Mouse (Mus musculus): Measurements from ENCODE around the gene Xrcc3. TPM values are rescaled to one million over a fixed set of nuclear protein-coding genes. Genes with fewer than 3 reads are reported as not detected.

The Xrcc3 gene
- polyA plus RNA-seq, 1 experiment from 2014 or later, result 6.3 TPM

- H3K9ac ChIP-seq (ENCODE audit: low read depth, low read length), result no peak overlapping the region
- H3K4me3 ChIP-seq (replicated peaks; ENCODE audit: low read depth, low read length), result no peak overlapping the region
- no peak for TF ChIP-seq CTCF (IDR thresholded peaks at IDR 0.05; ENCODE audit: low read depth)
- H3K4me2 ChIP-seq (ENCODE audit: low read length), result no peak overlapping the region
- H3K36me3 ChIP-seq (ENCODE audit: insufficient read depth, low read length), result peaks cover 50% of the 10 kb centered on the region
- no peaks in the 10 kb centered on the region for H3K4me1 ChIP-seq (replicated peaks; ENCODE audit: insufficient read depth, low read length)
- H3K27me3 ChIP-seq (ENCODE audit: insufficient read depth, low read length), result no peaks in the 10 kb centered on the region
- H3K27ac ChIP-seq, result no peak overlapping the region
- ATAC-seq (replicated peaks; ENCODE audit: low FRiP score, low read depth), result no peak
- WGBS, result 91% methylated on average over 13 of the region's 13 CpGs
- DNase-seq (ENCODE audit: low spot score), result no peak
- no peaks in the 10 kb centered on the region for H3K9me3 ChIP-seq (replicated peaks; ENCODE audit: low read length)
Observed at GRCm38 (mm10) chr12:111798493-111798892, 15.2 kb downstream of the Xrcc3 start.

GRCm38 (mm10) chr12:111797251-111797650, 16.4 kb downstream of the Xrcc3 start:
- TF ChIP-seq CTCF (IDR thresholded peaks at IDR 0.05; ENCODE audit: low read depth), result no peak
- Histone ChIP-seq H3K4me3 (replicated peaks; ENCODE audit: low read depth, low read length) (no peak overlapping the region), H3K4me1 (replicated peaks; ENCODE audit: insufficient read depth, low read length) (no peaks in the 10 kb centered on the region), H3K27ac (peak overlapping the region; percentile 2; the same call in 1 of the 2 replicates), H3K9me3 (replicated peaks; ENCODE audit: low read length) (no peaks in the 10 kb centered on the region), H3K9ac (ENCODE audit: low read depth, low read length) (no peak overlapping the region), H3K4me2 (ENCODE audit: low read length) (no peak overlapping the region), H3K27me3 (ENCODE audit: insufficient read depth, low read length) (no peaks in the 10 kb centered on the region), H3K36me3 (ENCODE audit: insufficient read depth, low read length) (peaks cover 46% of the 10 kb centered on the region)
- 84% methylated on average over 8 of the region's 8 CpGs for WGBS
- DNase-seq (ENCODE audit: low spot score), result no peak
- no peak for ATAC-seq (replicated peaks; ENCODE audit: low FRiP score, low read depth)

GRCm38 (mm10) chr12:111795180-111795895, 18.3 kb downstream of the Xrcc3 start:
- ATAC-seq (replicated peaks; ENCODE audit: low FRiP score, low read depth), result 0 out of 2 replicates have a peak, but pooled peaks have one; percentile 33
- TF ChIP-seq CTCF (IDR thresholded peaks at IDR 0.05; ENCODE audit: low read depth), result no peak
- H3K4me3 ChIP-seq (replicated peaks; ENCODE audit: low read depth, low read length), result no peak overlapping the region
- WGBS, result 81% methylated on average over 28 of the region's 28 CpGs
- H3K9ac ChIP-seq (ENCODE audit: low read depth, low read length), result no peak overlapping the region
- peaks cover 46% of the 10 kb centered on the region for H3K36me3 ChIP-seq (ENCODE audit: insufficient read depth, low read length)
- H3K4me2 ChIP-seq (ENCODE audit: low read length), result no peak overlapping the region
- no peaks in the 10 kb centered on the region for H3K4me1 ChIP-seq (replicated peaks; ENCODE audit: insufficient read depth, low read length)
- no peaks in the 10 kb centered on the region for H3K27me3 ChIP-seq (ENCODE audit: insufficient read depth, low read length)
- no peak for DNase-seq (ENCODE audit: low spot score)
- H3K9me3 ChIP-seq (replicated peaks; ENCODE audit: low read length), result no peaks in the 10 kb centered on the region
- 0 out of 2 replicates have a peak overlapping the region, but pooled peaks have one; percentile 57 for H3K27ac ChIP-seq

- H3K9me3 ChIP-seq (replicated peaks; ENCODE audit: low read length), result no peaks in the 10 kb centered on the region
- H3K4me1 ChIP-seq (replicated peaks; ENCODE audit: insufficient read depth, low read length), result no peaks in the 10 kb centered on the region
- no peak for DNase-seq (ENCODE audit: low spot score)
- peak; percentile 35 for ATAC-seq (replicated peaks; ENCODE audit: low FRiP score, low read depth)
- peaks cover 52% of the 10 kb centered on the region for H3K36me3 ChIP-seq (ENCODE audit: insufficient read depth, low read length)
- 85% methylated on average over 18 of the region's 18 CpGs for WGBS
- H3K9ac ChIP-seq (ENCODE audit: low read depth, low read length), result no peak overlapping the region
- no peak overlapping the region for H3K4me2 ChIP-seq (ENCODE audit: low read length)
- H3K27me3 ChIP-seq (ENCODE audit: insufficient read depth, low read length), result no peaks in the 10 kb centered on the region
- no peak for TF ChIP-seq CTCF (IDR thresholded peaks at IDR 0.05; ENCODE audit: low read depth)
- peak overlapping the region; percentile 44 for H3K27ac ChIP-seq
- no peak overlapping the region for H3K4me3 ChIP-seq (replicated peaks; ENCODE audit: low read depth, low read length)
Observed at GRCm38 (mm10) chr12:111794526-111795179, 19.0 kb downstream of the Xrcc3 start.

GRCm38 (mm10) chr12:111794102-111794501, 19.6 kb downstream of the Xrcc3 start:
- Histone ChIP-seq H3K4me3 (replicated peaks; ENCODE audit: low read depth, low read length) (no peak overlapping the region), H3K4me2 (ENCODE audit: low read length) (no peak overlapping the region), H3K9ac (ENCODE audit: low read depth, low read length) (no peak overlapping the region), H3K4me1 (replicated peaks; ENCODE audit: insufficient read depth, low read length) (no peaks in the 10 kb centered on the region), H3K9me3 (replicated peaks; ENCODE audit: low read length) (no peaks in the 10 kb centered on the region), H3K27ac (peak overlapping the region; percentile 21; the same call in 1 of the 2 replicates), H3K36me3 (ENCODE audit: insufficient read depth, low read length) (peaks cover 53% of the 10 kb centered on the region), H3K27me3 (ENCODE audit: insufficient read depth, low read length) (no peaks in the 10 kb centered on the region)
- ATAC-seq (replicated peaks; ENCODE audit: low FRiP score, low read depth) (peak; percentile 45), DNase-seq (ENCODE audit: low spot score) (no peak)
- 68% methylated on average over 22 of the region's 22 CpGs for WGBS
- no peak for TF ChIP-seq CTCF (IDR thresholded peaks at IDR 0.05; ENCODE audit: low read depth)

- Histone ChIP-seq H3K9me3 (replicated peaks; ENCODE audit: low read length) (no peaks in the 10 kb centered on the region), H3K9ac (ENCODE audit: low read depth, low read length) (no peak overlapping the region), H3K4me2 (ENCODE audit: low read length) (no peak overlapping the region), H3K4me3 (replicated peaks; ENCODE audit: low read depth, low read length) (no peak overlapping the region), H3K36me3 (ENCODE audit: insufficient read depth, low read length) (peaks cover 57% of the 10 kb centered on the region), H3K27me3 (ENCODE audit: insufficient read depth, low read length) (no peaks in the 10 kb centered on the region), H3K4me1 (replicated peaks; ENCODE audit: insufficient read depth, low read length) (no peaks in the 10 kb centered on the region), H3K27ac (no peak overlapping the region)
- WGBS, result 93% methylated on average over 13 of the region's 13 CpGs
- no peak for ATAC-seq (replicated peaks; ENCODE audit: low FRiP score, low read depth)
- no peak for DNase-seq (ENCODE audit: low spot score)
- no peak for TF ChIP-seq CTCF (IDR thresholded peaks at IDR 0.05; ENCODE audit: low read depth)
Observed at GRCm38 (mm10) chr12:111791474-111792104, 22.1 kb downstream of the Xrcc3 start.

All from kidney, postnatal 0 days (tissue).